Mouse (Mus musculus) erythroblast, embryonic 14.5 days (primary cell): ENCODE results near the gene Fosl1.
"Not testable (repeated sequence)": the region's sequence is repeated elsewhere in the genome, so short reads cannot be mapped to it uniquely, and the experiment has no call there.

ENCODE experiments used
- GATA1 ChIP-seq: IDR thresholded peaks from 2 replicates; pipeline ENCODE4 v1.6.1; 2012; ENCODE audit warnings: low read length, inconsistent platforms, mixed read lengths
- TAL1 ChIP-seq: IDR thresholded peaks from 3 replicates; pipeline ENCODE4 v1.6.1; 2012; ENCODE audit warnings: low read length, inconsistent platforms, mixed read lengths

DNA sequence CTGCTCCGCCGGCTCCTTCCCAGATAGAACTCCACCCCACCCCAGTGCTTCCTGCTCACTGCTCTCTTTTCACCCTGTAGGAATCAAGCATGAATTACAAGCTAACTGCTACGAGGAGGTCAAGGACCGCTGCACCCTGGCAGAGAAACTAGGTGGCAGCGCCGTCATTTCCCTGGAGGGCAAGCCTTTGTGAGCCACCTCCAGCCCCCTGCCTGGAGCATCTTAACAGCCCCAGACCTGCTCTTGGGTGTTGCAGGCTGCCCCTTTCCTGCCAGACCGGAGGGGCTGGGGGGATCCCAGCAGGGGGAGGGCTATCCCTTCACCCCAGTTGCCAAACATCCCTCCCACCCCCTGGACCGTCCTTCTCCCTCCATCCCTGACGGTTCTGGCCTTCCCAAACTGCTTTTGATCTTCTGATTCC lies 46.0 kb downstream of the Fosl1 start:
- not testable (repeated sequence) for TF ChIP-seq GATA1, TAL1
